Mouse (Mus musculus) liver, adult 2 months (tissue): ENCODE results near the gene Ugt1a9. TPM values are rescaled to one million over a fixed set of nuclear protein-coding genes. Genes with fewer than 3 reads are reported as not detected.
"Not testable (repeated sequence)": the region's sequence is repeated elsewhere in the genome, so short reads cannot be mapped to it uniquely, and the experiment has no call there.

Experiments
- DNase-seq: peaks from one replicate; pipeline ENCODE4 v3.0.0-alpha.2; 2011; ENCODE audit warnings: low read depth, low spot score; ENCODE audit errors: extremely low read depth
- H3K27ac ChIP-seq: fragments of 200-500 bp; replicated peaks from 2 replicates; pipeline ENCODE4 v1.5.1; 2012; ENCODE audit warnings: low read depth, mild to moderate bottlenecking, control low read depth, inconsistent platforms, low read length; ENCODE audit not compliant: insufficient read depth
- H3K27me3 ChIP-seq: fragments of 200-500 bp; 2 replicates; pipeline ENCODE4 v1.6.1; 2012; ENCODE audit warnings: mild to moderate bottlenecking, moderate library complexity, low read length, inconsistent platforms; ENCODE audit not compliant: control insufficient read depth, insufficient read depth
- H3K36me3 ChIP-seq: fragments of 200-500 bp; 2 replicates; pipeline ENCODE4 v1.6.1; 2012; ENCODE audit warnings: low read length, inconsistent platforms; ENCODE audit not compliant: control insufficient read depth, insufficient read depth
- H3K4me1 ChIP-seq: fragments of 200-500 bp; 2 replicates; pipeline ENCODE4 v1.6.1; 2011; ENCODE audit warnings: low read length; ENCODE audit not compliant: control insufficient read depth, insufficient read depth
- H3K4me3 ChIP-seq: fragments of 200-500 bp; 2 replicates; pipeline ENCODE4 v1.5.1; 2011; ENCODE audit warnings: low read depth, mild to moderate bottlenecking, control low read depth, low read length, moderate library complexity; ENCODE audit not compliant: insufficient read depth
- H3K79me2 ChIP-seq: fragments of 200-500 bp; 2 replicates; pipeline ENCODE4 v1.6.1; 2012; ENCODE audit warnings: inconsistent platforms, mild to moderate bottlenecking, low read length, moderate library complexity; ENCODE audit not compliant: control insufficient read depth, insufficient read depth
- H3K9ac ChIP-seq: fragments of 200-500 bp; 2 replicates; pipeline ENCODE4 v1.6.1; 2012; ENCODE audit warnings: low read depth, mild to moderate bottlenecking, control low read depth, inconsistent platforms, low read length
- CTCF ChIP-seq: fragments of 200-500 bp; IDR thresholded peaks from 2 replicates; pipeline ENCODE4 v1.5.1; 2011; ENCODE audit warnings: low read depth, low read length, control low read depth
- POLR2A ChIP-seq: fragments of 200-500 bp; IDR thresholded peaks from 2 replicates; pipeline ENCODE4 v1.6.1; 2011; ENCODE audit warnings: low read length, control low read depth; ENCODE audit not compliant: insufficient read depth; ENCODE audit errors: extremely low read depth
- WGBS: fragments of 180-500 bp; shearing (Covaris S2); methylation state at CpG from one replicate; pipeline ENCODE4 v1.1.7; 2018; 5-methylcytosine and 5-hydroxymethylcytosine counted together
- polyA plus RNA-seq: library from polyadenylated mRNA; depleted of rRNA; stranded (reverse); fragments of >200 nt; gene quantifications from 2 replicates; pipeline ENCODE4 v1.2.3, GENCODE M21; 2012
- total RNA-seq: library from RNA; depleted of rRNA; stranded (reverse); fragments of >200 nt; gene quantifications from 2 replicates; pipeline ENCODE4 v1.2.3, GENCODE M21; 2014

The Ugt1a9 gene
- total and polyA plus RNA-seq, 2 experiments = 142 to 177 TPM

DNA sequence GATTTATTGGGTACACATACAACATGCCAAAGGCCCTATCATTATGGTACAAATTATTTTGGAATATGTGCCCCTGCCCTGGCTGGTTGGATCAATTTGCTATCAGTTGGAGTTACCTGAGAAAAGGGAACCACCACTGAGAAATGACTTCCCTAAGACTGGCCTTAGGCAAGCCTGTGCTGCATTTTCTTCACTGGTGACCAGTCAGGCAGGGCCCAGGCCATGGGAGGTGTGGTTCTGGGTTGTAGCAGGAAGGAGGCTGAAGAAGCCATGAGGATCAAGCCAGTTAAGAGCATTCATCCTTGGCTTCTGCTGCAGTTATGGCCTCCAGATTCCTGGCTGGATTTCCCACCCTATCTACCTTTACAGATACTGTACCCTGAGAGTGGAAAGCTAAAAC, 21.7 kb downstream of the Ugt1a9 start:
- TF ChIP-seq POLR2A = no peak
- Histone ChIP-seq H3K9ac (no peak overlapping the region), H3K4me3 (no peak overlapping the region), H3K79me2 (peaks cover 14% of the 10 kb centered on the region), H3K36me3 (peaks cover 2% of the 10 kb centered on the region; the same call in 1 of the 2 replicates), H3K27me3 (no peaks in the 10 kb centered on the region), H3K4me1 (peaks cover 2% of the 10 kb centered on the region), H3K27ac (no peak overlapping the region)
- no peak for DNase-seq

DNA sequence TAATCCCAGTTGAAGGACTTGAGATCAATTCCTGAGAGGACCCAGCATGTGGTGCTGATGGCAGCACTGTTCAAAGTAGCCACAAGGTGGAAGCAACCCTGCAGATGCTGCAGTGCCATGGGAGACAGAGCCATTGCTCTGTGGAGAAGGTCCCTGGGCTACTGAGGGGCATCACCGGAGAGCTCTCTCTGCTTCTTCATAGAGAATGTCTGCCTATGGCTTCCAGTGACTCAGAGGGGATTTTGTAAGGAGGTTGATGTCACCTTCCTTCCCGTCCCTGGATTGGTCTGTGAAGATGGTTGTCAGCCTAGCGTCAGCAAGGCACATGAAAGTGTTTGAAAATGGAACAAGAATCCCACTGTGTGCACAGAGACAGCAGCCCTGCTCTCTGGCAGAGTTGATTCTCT, 23.7 kb downstream of the Ugt1a9 start:
- peak; percentile 51 for DNase-seq
- 74% methylated on average over 3 of the region's 3 CpGs for WGBS

DNA sequence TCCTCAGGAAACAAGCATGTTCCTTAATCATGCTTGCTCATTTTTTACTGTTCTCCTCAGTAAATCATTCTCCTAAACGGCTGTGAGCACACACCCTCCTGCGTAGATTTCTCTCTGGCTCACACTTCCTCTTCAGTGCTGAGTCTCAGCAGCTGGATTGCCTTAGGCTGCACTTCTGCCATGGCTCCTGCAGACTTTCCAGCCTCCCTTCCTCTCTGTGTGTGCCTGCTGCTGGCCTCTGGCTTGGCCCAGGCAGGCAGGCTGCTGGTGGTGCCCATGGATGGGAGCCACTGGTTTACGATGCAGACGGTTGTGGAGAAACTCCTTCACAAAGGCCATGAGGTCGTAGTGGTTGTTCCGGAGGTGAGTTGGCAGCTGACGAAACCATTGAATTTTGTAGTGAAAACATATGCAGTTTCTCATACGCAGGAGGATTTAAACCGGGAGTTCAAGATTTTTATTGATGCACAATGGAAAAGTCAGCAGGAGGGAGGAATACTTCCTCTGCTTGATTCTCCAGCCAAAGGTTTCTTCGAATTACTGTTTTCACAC, 24.4 kb downstream of the Ugt1a9 start, which contains the start of gene Ugt1a7c:
Gene Ugt1a7c, plus strand, starts transcription at position 122 of the 552 bp plus-strand sequence.
- DNase-seq = peak; percentile 37
- H3K4me3 ChIP-seq = peak within 1 kb of the TSS; percentile 44; the same call in 1 of the 2 replicates
- no peak within 1 kb of the TSS for H3K27ac ChIP-seq
- no peak within 1 kb of the TSS for H3K9ac ChIP-seq
- peaks cover 5% of the 10 kb centered on the region for H3K4me1 ChIP-seq
- H3K36me3 ChIP-seq = no peaks in the 10 kb centered on the region; the same call in 1 of the 2 replicates
- H3K27me3 ChIP-seq = no peaks in the 10 kb centered on the region
- TF ChIP-seq CTCF (no peak), POLR2A (no peak)
- 43% methylated on average over 10 of the region's 10 CpGs for WGBS
- H3K79me2 ChIP-seq = peaks cover 10% of the 10 kb centered on the region; the same call in 1 of the 2 replicates

More for the DNA sequence above, 23.7 kb downstream of the Ugt1a9 start:
- not testable (repeated sequence) for H3K36me3 ChIP-seq, H3K4me3 ChIP-seq, H3K27ac ChIP-seq, H3K4me1 ChIP-seq, H3K27me3 ChIP-seq, H3K9ac ChIP-seq
- peaks cover 11% of the 10 kb centered on the region; the same call in 1 of the 2 replicates for H3K79me2 ChIP-seq
- peak; percentile 59 for TF ChIP-seq CTCF

DNA sequence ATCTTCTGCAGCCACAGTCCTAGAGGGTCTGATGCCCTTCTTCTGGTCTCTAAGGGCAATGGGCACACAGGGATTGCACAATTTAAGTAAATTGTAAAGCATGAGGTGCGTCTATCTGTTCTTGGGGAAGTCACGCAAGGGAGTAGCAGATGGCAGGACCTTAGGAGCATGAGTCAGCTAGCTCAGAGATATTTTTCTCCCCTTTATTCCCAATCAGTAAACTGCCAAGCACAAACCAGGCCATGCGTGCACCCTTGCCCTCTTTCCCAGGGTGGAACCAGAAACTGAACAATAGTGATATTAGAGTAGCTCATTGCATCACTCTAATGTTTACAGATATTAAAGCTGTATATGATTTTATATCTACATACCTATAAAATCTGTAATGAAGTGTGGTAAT, 27.9 kb downstream of the Ugt1a9 start:
- not testable (repeated sequence) for H3K36me3 ChIP-seq, H3K4me3 ChIP-seq, H3K9ac ChIP-seq, H3K27me3 ChIP-seq
- Histone ChIP-seq H3K27ac (0 out of 2 replicates have a peak overlapping the region, but pooled peaks have one; percentile 24), H3K79me2 (peaks cover 13% of the 10 kb centered on the region; the same call in 1 of the 2 replicates), H3K4me1 (peaks cover 15% of the 10 kb centered on the region)
- WGBS = 28% methylated on average over 3 of the region's 3 CpGs
- DNase-seq = peak; percentile 61

DNA sequence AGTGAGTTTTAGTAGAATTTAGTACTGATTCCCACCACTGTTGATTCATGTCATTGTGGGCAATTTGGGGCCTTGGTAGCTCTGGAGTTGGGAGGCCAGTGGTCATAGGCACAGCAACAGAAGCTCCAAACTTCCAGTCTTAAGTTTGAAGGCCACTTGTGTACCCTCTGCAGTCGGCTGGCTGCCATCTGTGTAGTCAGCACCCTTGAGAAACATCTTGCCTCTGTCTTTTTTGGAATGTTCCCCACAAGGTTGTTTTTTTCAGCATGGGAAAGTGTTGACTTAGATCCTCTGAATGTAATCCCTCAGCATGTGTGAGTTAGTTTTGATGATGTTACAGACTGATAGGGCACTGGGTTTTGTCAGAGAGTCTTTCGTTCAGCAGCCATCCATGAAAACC, 29.1 kb downstream of the Ugt1a9 start:
- H3K36me3 ChIP-seq, H3K9ac ChIP-seq, H3K27me3 ChIP-seq, H3K27ac ChIP-seq, DNase-seq, H3K4me3 ChIP-seq: not testable (repeated sequence)
- Histone ChIP-seq H3K4me1 (peaks cover 15% of the 10 kb centered on the region), H3K79me2 (peaks cover 18% of the 10 kb centered on the region; the same call in 1 of the 2 replicates)
- 95% methylated on average over 2 of the region's 2 CpGs for WGBS

DNA sequence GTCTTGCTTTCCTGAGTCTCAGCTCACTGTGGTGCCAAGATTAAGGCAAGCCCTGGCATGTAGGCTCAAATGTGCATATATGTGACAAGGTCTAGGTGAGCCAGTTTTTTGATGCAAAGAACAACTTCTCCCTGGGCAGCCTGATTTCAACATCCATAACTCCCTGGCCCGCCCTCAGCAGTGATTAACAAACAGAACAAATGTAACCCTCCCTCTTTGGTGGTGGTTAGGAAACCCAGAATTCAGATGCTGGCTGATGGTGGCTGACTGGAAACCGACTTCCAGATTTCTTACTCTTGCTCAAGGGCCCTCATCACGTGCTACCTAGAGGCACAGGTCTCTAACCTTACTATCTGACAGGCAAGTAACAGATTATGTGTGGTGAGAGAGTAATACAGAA, 32.4 kb downstream of the Ugt1a9 start, which contains the start of gene Ugt1a6b:
Gene Ugt1a6b, plus strand, starts transcription at position 234 of the 400 bp plus-strand sequence.
- 13% methylated on average over 3 of the region's 3 CpGs for WGBS
- Histone ChIP-seq H3K79me2 (peaks cover 22% of the 10 kb centered on the region; the same call in 1 of the 2 replicates), H3K27ac (peak within 1 kb of the TSS; percentile 76), H3K9ac (peak within 1 kb of the TSS; percentile 71), H3K4me1 (peaks cover 31% of the 10 kb centered on the region), H3K4me3 (peak within 1 kb of the TSS; percentile 60)
- not testable (repeated sequence) for H3K36me3 ChIP-seq, H3K27me3 ChIP-seq
- DNase-seq = peak; percentile 72

DNA sequence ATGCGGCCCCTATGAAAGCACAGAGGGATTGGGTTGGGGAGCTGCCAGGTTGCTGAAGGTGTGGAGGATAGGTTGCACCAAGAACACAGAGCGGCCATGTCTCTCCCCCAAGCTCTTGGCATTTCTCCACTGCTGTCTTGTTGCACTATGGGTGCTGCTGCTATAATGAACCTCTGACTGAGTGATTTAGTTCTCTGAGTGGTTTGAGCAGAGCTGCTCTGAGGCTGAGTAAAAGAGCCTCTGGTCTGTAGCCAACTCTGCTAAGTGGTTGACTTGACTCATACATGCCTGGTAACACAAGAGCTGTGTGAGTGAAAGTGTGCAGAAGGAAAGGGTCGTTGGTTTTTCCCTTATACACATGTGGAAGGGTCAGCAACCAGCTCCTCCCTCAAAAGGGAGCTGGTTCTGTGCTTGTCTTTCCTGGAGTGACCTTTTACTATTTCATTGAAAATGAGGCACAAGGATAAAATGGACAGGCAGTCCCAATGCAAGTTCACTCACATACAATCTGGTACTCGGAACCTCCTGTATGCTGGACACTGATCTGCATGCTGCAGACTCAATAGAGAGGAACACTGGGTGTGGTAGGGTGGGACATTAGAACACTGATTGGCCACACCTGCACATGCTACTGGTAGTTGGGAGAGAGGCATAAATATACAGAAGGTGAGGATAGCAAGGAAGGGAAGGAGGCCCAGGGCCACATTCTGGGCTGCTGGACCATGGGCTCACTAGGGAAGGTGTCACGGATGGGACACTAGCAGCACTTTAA, 33.3 kb downstream of the Ugt1a9 start:
- peaks cover 30% of the 10 kb centered on the region for H3K4me1 ChIP-seq
- peak overlapping the region; percentile 60 for H3K4me3 ChIP-seq
- H3K9ac ChIP-seq = peak overlapping the region; percentile 71
- not testable (repeated sequence) for H3K36me3 ChIP-seq, H3K27me3 ChIP-seq
- H3K79me2 ChIP-seq = peaks cover 19% of the 10 kb centered on the region; the same call in 1 of the 2 replicates
- peak; percentile 63 for DNase-seq
- WGBS = 21% methylated on average over 5 of the region's 5 CpGs
- H3K27ac ChIP-seq = peak overlapping the region; percentile 66
